Mouse (Mus musculus) heart, postnatal 0 days (tissue): ENCODE results near the gene Pnpo.

Experiments used
- CTCF ChIP-seq: IDR thresholded peaks from 2 replicates; pipeline ENCODE4 v1.5.1; 2016; ENCODE audit warnings: antibody characterized with exemption, control low read depth, low read depth
- EP300 ChIP-seq: IDR thresholded peaks from 2 replicates; pipeline ENCODE4 v1.6.1; 2016; ENCODE audit warnings: antibody characterized with exemption, low read depth

DNA sequence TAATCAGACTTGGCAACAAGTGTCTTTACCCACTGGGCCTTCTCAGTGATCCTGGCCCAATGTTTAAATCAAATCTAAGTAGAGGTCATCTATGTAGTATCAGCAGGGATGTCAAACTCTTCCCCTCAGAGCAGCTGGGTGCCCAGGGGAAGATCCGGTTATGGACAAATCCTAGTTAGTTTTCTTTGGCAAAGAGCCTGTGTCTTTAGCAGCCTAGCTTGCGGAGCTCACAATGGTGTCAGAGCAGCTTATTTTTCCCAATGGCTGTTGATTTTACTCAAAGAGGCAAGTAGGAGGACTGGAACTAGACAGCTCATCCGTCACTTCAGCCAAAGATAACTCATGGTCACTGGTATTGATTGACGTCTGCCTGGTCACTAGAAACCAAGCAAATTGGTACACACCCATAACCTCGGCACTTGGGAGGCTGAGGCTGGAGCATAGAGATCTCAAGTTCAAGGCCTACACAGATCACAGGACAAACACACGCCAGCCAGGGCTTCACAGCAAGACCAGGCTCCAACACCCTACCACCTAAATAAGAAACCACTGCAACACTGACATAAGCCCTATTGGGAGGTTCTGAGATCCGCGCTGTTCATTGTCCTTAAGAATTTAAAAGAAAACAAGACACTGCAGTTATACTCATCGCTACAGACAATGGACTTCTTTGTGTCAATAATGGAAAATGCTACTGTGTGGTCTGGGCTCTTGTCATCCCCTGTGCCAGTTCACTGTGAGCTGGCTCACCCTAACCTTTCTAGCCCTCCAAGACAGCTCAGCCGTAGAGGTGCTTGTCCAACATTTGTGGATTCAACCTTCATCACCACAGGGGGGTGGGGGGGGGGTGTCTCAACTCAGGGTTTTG is 32.0 kb upstream of the Pnpo start:
- TF ChIP-seq CTCF: no peak
- no peak for TF ChIP-seq EP300
